Mouse (Mus musculus) fibroblast of lung, adult 2 months (primary cell): ENCODE results near the gene Hectd4.
"Not testable (repeated sequence)": the region's sequence is repeated elsewhere in the genome, so short reads cannot be mapped to it uniquely, and the experiment has no call there.

Source experiments
- DNase-seq: peaks from one replicate; pipeline ENCODE4 v3.0.0-alpha.2; 2011; ENCODE audit warnings: low read depth

Gene Hectd4

DNA sequence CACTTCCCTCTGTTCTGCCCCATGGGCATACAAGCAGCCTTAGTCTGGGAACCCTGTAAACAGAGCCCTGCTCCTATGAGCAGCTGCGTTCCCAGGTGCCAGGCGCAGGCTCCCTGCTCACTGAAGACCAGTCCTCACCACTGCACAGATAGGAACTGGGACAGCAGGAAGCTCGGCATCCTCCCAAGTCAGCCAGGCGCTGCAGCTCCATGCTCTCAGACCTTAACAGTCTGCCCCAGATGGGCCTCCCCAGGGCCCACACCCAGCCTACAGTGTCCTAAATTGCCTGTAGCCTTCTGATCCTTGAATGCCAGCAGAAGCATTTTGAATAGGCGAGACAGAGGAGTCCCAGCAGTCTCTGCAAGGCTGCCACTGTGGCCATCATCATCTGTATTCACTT, 141.7 kb downstream of the Hectd4 start:
- DNase-seq, result no peak

DNA sequence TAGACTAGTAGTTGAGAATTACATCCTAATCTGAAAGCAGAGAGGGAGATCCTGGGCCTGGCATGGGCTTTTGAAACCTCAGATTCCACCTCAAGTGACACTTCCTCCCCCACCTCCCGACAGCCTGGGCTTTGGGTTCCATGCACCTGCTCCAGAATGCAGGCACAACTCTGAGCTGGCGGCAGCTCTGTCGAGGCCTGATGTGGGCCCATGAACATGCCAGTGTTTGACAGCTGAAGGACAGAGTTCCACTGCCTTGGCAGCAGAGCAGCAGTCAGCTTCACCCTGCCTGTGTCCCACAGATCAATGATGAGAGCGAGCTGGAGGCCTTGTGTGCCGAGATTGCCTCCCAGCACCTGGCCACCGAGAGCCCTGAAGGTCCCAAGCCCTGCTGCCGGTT, 143.4 kb downstream of the Hectd4 start:
- no peak for DNase-seq

DNA sequence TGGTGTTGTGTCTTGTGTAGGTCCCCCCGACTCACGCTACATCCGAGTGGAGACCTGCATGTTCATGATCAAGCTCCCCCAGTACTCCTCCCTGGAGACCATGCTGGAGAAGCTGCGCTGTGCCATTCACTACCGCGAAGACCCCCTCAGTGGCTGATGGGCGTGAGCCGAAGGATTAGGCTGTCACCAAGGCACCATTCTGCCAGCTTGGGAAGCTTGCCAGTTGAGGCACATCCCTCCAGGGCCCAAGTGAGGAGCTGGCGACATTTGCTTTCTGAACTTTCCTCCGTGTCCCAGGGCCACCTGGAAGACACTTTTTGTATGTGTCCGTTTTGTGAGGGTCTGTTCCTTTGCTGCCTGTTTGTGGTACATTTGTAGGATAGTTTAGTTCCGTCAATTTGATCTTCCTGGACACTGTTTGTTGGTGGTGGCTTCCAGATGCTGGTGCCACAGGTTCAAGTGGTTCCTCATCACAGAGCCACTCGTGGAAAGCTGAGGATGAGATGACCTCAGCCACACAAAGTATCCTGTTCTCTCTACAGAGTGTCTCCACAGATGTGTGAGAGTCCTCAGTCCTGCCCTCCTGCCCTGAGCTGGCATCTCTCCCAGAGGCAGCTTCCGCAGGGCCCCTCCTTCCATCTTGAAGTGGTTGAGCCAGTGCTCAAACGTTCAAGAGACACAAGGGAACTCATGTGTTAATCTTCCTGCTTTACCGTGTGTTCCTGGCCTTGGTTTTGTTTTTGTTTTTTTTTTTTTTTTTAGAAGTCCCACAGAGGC, 146.6 kb downstream of the Hectd4 start:
- no peak for DNase-seq

DNA sequence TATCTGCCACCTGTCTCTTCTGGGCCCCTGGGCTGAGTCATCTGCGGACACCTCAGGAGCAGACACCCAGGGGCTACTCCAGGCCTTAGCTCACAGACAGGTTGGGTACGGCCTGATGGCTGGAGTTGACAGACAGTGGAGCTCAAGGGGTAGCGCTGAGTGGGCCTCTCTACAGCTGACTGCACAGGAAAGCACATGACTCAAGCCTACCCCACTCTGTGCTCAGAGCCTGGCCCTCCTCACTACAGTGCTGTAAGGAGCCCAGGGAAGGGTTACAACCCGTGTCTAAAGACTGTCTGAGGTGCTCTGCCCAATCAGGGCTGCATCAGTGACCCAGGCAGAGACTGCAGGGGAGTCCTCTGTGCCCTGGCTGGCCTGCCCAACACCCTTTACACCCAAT, 147.2 kb downstream of the Hectd4 start:
- no peak for DNase-seq

DNA sequence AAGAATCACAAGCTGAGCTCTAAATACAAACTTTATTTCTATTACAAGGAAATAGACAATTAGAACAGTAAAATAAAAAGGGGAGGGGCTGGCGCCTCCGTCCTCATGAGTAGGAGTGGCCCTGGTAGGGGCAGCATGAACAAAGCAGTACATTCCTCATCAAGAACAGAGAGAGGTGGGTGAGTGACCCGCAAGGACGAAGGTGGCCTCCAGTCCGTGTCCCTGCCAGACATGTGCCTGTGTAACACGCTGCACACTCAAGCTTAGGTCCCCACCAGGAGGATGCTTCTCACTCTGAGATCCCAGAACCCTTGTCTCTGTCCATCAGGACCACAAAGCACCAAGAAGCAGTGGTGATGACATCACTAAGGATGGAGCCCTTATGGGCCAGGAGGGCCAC, 151.7 kb downstream of the Hectd4 start:
- no peak for DNase-seq

DNA sequence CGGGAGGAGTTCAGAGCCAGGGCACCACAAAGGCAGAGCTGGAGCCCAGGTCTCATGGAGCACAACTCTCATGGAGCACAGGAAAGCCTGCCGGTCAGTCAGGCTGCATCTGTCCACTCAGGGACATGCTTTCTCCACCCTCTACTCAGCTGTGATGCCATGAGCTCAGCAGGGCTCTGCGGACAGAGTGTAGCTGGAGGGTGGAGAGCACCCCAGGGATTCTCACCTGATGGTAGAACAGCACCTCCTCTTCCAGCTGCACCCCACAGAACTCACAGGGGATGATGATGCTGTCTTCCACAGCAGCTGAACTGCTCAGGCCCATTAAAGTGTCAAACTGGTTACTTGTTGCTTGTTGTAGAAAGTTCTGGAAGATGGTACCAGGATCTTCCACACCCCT, 154.8 kb downstream of the Hectd4 start:
- DNase-seq, result no peak

DNA sequence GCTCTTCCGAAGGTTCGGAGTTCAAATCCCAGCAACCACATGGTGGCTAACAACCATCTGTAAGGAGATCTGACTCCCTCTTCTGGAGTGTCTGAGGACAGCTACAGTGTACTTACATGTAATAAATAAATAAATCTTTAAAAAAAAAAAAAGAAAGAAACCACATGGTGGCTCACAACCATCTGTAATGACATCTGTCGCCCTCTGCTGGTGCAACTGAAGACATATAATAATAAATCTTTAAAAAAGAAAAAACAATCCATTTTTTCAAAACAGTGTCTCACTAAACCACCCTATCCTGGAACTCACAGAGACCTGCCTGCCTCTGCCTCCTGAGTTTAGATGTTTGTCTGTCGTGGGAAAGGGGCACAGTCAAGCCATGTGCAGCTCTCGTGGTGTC, 157.0 kb downstream of the Hectd4 start:
- not testable (repeated sequence) for DNase-seq

DNA sequence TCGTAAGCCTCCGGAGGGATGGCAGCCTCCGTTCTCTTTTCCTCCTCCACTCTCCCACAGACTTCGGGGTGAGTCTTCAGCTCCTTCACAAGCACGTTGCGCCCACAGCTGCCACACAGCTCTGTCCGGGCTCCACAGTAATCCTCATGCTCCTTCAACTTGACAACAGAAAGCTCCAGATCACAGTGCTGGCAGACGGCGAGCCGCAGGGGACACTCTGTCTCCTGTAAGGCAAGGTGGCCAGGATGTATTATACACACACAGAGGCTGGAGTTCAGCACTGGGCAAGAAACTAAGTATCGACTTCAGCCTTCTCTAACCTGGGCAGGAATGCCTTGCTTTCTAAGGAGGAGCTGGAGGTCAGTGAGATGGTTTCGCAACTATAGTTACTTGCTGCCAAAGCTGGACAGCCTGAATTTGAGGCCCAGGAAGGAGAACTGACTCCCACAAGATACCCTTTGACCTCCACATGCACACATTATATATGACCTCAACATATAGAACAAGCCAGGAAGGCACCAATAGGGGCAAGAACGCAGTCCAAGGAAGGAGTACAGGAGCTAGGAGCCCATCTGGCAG, 158.7 kb downstream of the Hectd4 start:
- DNase-seq, result no peak

DNA sequence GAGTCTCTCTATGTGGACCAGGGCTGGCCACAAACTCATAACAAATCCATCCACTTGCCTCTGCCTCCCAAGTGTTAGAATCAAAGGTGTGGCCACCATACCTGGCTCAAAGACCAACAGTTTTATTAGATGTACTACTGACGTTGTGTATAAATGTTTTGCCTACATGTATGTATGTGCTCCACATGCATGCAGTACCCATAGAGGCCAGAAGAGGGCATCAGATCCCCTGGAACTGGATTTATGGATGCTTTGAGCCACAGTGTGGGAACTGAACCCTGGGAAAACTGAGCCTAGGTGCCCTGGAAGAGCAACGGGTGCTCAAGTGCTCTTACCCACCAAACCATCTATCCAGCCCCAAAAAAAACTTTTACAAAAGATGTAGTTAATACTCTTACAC, 160.7 kb downstream of the Hectd4 start:
- no peak for DNase-seq

DNA sequence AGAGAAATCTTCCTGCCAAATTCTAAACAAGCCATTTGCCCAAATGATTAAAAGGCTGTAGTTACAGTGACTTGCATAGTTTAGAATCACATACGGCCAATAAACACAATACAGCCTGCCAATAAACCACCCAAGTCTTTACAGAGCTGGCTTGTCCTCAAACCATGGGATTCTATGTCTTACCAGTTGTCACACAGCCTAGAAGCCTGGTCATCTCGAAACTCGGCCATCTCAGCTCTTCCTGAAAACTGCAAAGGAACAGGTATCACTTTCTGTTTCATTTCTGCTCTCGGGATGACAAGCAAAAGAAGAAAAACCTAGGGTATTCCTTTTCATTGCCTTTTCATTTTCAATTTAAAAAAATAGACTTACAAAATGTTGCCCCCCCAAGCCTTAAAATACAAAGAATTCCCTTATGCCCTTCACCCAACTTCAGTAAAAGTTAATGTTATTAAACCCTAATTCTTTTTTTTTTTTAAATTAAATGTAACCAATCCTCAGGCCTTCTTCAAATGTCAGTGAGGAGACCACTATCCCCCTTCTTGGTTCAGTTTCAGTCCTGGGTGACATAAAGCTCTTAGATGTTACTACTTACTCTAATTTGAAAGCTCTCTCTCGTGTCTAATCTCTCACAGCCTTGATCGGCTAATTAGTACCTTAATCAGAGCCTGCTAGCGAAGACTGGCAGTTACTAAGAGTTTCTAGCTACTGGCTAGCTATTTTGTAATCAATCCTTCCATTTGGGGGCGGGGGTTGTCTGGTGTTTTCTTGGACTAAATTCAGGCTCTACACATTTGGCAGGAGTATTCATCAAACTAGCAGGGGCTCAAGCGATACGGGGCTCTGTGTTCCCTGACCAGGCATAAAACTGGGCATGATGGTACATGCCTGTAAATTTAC, 164.1 kb downstream of the Hectd4 start:
- peak; percentile 33 for DNase-seq

DNA sequence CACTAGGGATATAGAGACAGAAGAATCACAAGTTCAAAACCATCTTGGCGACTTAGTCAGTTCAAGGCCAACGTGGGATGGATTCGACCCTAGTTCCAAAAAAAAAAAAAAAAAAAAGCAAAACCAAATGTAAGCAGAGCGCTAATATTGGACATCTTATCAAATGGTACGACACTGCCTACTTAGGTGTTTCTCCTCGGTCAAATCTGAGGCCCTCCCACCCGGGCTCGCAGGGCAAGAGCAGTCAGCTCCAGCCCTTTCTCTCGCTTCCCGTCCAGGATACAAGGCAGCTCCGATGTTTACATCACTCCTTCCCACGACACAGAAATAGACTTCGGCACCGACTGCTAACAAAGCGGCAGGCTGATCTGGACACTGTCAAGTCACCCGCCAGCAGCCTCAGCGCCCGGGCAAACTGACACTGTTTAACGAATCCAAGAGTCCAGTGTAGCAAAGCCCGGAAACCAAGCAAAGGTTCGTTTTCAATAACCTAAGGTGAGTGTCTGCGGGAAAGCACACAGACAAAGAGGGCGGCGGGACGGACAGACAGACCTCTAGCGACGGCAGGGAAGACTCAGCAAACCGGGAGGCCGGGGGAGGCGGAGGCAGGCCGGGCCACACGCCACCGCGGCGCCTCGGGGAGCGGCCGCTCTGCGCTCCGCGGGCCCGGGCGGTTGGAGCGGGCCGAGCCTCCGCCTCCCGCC, 164.9 kb downstream of the Hectd4 start:
- peak; percentile 17 for DNase-seq

DNA sequence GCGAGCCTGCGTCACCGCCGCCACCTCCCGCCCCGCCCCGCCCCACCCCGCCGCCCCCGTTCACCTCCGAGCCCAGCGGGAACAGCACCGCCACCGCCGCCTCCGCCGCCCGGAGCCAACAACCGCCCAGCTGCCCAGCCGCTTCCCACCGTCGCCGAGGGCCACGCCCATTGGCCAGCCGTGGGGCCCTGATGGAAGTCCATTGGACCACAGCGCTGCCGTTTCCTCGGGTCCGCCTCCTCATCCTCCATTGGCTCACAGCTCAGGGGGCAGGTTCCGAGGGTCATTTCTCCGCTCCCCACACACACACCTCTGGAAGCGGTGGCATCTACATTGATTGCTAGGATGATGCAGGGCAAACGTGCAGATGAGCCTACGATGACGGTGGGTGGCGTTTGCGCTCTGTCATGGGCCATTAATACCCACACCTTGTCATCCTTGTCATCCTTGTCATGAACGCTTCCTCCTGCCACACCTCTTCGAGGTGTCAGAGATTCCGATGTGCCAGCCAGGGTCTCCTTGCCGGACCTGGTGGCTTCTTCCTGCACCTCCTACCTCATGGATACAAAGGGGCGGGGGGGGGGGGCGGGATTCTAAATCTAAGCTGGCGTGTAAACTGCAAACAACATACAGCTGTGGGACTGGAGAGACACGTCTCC, 165.6 kb downstream of the Hectd4 start, which contains the start of gene Trafd1:
Trafd1 (minus strand) TSS at position 172 of the 659 bp plus-strand sequence.
- peak; percentile 78 for DNase-seq

DNA sequence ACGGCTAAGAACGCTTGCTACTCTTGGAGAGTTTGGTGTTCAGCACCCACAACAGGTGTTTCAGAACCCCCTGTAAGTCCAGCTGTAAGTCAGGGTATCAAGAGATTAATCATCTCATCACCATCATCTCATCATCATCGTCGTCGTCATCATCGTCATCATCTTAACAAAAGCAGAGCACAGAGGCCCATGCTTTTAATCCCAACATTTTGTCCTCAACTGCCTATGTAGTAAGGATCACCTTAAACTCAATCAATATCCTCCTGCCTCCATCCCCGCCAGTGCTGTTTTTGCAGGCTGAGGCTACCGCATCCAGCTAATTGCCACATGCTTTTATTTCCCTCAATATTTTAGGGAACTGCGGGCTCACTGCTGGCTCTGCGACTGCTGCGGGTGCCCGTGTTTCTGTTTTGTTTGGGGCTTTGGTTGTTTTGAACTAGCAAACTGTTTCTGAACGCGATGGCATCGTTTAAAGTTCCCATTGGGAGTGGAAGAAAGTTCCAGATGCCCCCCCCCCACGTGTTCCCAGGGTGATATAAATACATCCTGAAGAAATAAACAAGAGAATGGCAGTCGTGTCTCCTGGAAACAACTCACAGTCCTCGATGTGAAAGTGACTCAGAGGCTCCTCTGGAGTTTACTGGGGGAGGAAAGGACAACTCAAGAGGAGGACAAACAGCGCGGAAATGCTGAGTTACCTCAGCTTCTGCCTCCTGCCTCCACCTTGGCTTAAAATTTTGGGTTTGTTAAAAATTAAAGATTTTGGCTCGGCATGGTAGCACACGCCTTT, 166.3 kb downstream of the Hectd4 start:
- DNase-seq, result peak; percentile 46

DNA sequence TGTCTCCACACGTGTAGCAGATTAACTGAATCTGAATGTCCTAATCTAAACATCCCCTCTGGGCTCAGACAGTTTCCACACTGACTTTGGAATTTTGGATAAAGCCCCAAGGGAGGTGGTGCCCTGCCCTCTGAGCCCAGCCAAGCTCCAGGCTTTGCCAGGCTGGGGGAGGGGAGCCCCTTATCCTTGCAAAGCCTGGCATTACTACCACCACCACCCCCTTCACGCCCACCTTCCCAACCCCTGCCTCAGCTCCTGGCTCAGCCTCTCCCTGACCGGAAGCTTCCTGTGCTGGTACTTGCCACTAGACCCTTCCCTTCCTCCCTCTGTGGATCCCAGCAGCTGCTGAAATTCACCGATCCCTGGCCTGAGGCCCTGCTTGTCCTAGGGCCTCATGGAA, 167.1 kb downstream of the Hectd4 start:
- DNase-seq, result peak; percentile 30

DNA sequence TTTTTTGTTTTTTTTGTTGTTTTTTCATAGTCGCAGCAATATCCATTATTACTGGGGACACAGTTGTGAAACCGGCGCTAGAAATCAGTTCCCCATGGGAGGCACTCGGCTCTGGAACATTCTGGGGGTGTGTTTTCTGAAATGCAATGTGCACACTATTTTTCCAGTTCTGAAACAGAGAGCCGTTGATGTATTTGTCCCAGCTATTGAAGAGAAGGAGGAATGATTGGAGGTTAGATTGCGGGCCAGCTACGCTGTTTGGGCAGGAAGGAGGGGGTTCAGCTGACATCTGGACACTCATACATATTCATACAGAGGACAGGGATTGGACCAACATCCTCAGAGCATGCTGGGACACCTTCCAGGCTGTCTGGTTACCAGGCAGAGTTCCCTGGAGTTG, 169.1 kb downstream of the Hectd4 start:
- no peak for DNase-seq

DNA sequence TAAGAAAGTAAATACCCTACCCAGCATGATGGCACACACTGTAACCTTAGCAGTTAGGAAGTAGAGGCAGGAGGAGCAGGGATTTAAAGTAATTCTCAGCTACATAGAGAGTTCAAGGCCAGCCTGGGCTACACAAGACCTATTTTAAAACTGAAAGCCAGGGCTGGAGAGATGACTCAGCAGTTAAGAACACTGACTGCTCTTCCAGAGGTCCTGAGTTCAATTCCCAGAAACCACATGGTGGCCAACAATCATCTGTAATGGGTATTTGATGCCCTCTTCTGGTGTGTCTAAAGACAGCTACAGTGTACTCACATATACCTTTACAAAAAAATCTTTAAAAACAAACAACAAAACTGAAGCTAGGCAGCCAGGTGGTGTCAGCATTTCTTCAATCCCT, 169.7 kb downstream of the Hectd4 start:
- DNase-seq, result no peak

DNA sequence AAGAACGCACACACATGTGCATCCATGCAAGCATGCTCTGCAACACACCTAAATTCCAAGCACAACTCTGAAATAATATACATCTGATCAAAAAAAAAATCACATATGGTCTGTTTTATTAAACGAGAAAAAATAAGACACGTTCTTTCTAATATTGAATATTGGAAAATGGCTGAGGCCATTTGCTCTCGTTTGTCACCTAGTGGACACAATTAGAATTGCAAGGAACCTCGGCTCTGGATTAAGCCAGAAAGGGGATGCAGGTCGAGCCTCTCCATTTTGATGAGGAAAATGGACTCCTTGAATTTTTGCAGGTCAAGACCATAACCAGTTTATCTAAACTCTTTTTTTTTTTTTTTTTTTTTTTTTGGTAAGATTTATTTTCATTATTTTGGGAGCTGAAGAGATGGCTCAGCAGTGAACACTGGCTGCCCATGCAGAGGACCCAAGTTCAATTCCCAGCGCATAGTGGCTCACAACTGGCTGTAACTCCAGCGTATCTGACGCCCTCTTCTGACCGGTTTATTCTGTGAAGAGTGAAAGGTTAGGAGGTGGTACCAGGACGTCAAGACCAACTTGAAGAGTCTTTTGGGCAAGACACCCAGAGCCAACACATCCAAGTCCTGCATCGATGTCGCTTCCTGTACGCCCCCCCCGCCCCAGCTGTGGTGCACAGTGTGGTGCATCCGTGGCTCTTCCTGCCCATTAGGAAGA, 172.8 kb downstream of the Hectd4 start:
- no peak for DNase-seq

DNA sequence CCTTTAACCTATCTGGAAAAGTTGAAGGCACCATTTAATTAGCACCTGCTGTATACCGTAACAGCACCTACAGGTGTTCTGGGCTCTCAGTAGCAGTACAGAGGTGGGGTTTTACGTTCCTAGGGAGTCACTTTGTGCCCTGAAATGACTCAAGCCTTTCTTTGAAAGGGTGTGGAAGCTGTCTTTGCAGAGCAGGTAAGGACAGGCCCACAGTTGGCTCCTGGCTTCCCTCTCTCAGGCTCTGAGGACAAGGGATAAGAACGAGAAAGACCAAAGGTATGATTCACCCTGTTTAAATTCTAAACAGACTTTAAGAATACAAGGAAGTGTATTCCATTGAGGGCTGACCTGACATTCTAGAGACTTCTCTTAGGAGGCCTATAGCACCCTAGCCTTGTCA, 173.4 kb downstream of the Hectd4 start:
- no peak for DNase-seq

DNA sequence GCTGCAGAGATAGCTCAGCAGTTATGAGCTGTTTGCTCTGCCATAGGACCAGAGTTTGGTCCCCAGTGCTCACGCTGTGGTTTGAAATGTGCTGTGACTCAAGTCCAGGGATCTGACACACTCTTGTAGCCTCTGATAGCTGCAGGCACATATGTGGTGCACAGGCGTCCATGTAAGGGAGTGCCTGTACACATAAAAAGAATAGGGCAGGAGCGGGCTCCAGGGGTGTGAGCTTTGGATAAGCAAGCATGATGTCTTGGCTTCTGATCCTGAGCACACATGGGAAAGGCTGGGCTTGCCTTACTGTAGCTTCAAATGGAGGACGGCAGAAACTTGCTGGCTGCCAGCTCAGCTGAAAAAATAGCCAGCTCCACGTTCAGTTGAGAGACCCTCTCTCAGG, 175.6 kb downstream of the Hectd4 start:
- no peak for DNase-seq
